Mouse (Mus musculus) small intestine, adult 2 months (tissue): Measurements from ENCODE around the gene Pkm.

Experiments used
- CTCF ChIP-seq: fragments of 200-500 bp; IDR thresholded peaks from 2 replicates; pipeline ENCODE4 v1.5.1; 2012; ENCODE audit warnings: low read depth, mild to moderate bottlenecking, control low read depth, inconsistent platforms, low read length, moderate library complexity, mixed read lengths; ENCODE audit not compliant: insufficient replicate concordance, insufficient read length; ENCODE audit errors: extremely low read depth
- POLR2A ChIP-seq: fragments of 200-500 bp; IDR thresholded peaks from 2 replicates; pipeline ENCODE4 v1.6.1; 2012; ENCODE audit warnings: low read depth, mild to moderate bottlenecking, control low read depth, inconsistent platforms, low read length, moderate library complexity

GRCm38 (mm10) chr9:59687416-59688046, 31.4 kb downstream of the Pkm start:
- TF ChIP-seq POLR2A (no peak), CTCF (no peak)
